8 mouse cellular contexts compared by ENCODE assay signal in genomic region chr6:54972111-54972928, GRCm38 (mm10). TPM values are rescaled to one million over a fixed set of nuclear protein-coding genes. Genes with fewer than 3 reads are reported as not detected.
DNase-seq lines count a peak whose midpoint lies in the region; ATAC-seq and TF ChIP-seq lines count a peak whose summit lies in the region.

Gene Nod1 (minus strand): TSS chr6:54972612.

- DNase-seq in G1E (ENCODE audit: low spot score) = peak; percentile 35
- DNase-seq in cerebellum, postnatal 10 days = peak; percentile 64 to 71
- peak; percentile 15 to 39 for DNase-seq in frontal cortex, postnatal 25 days (ENCODE audit: low spot score in 2 of 2)
- peak; percentile 46 to 71 for DNase-seq in layer of hippocampus, postnatal 10 days (ENCODE audit: low spot score in 2 of 2)
- peak; percentile 93 for DNase-seq in lung, postnatal 10 days
- DNase-seq in ovary, postnatal 14 days (ENCODE audit: low spot score) = peak; percentile 66
- DNase-seq in thymus, postnatal 14 days = peak; percentile 72

- WGBS in hindbrain, embryonic 12.5 days = 2% methylated on average over 52 of the region's 53 CpGs

- H3K4me2 ChIP-seq in hindbrain, embryonic 12.5 days (replicated peaks) = peak within 1 kb of the TSS; percentile 83

- H3K4me1 ChIP-seq in G1E (ENCODE audit: insufficient read depth, low read depth, low read length) = peaks cover 12% of the 10 kb centered on the region
- H3K4me1 ChIP-seq in hindbrain, embryonic 12.5 days = 0 out of 2 replicates have a peak, but pooled peaks cover 2% of the 10 kb centered on the region

- H3K4me3 ChIP-seq in G1E (ENCODE audit: low read depth, low read length) = peak within 1 kb of the TSS; percentile 74
- peak within 1 kb of the TSS; percentile 48 for H3K4me3 ChIP-seq in hindbrain, embryonic 12.5 days

- H3K27ac ChIP-seq in hindbrain, embryonic 12.5 days = no peak within 1 kb of the TSS

- H3K9me3 ChIP-seq in G1E (replicated peaks) = no peaks in the 10 kb centered on the region
- H3K9me3 ChIP-seq in hindbrain, embryonic 12.5 days (replicated peaks) = no peaks in the 10 kb centered on the region

- peak within 1 kb of the TSS; percentile 57 for H3K9ac ChIP-seq in hindbrain, embryonic 12.5 days

- no peak for TF ChIP-seq CTCF in G1E (IDR thresholded peaks at IDR 0.05; ENCODE audit: low read depth, low read length)

- H3K36me3 ChIP-seq in G1E (replicated peaks) = no peaks in the 10 kb centered on the region
- H3K36me3 ChIP-seq in hindbrain, embryonic 12.5 days = no peaks in the 10 kb centered on the region

- ATAC-seq in G1E (ENCODE audit: extremely low read depth, insufficient number of reproducible peaks, low FRiP score, poor library complexity, severe bottlenecking) = peak; percentile 15; the same call in 1 of the 2 replicates
- ATAC-seq in hindbrain, embryonic 12.5 days (ENCODE audit: low FRiP score) = peak; percentile 82

- H3K27me3 ChIP-seq in G1E (ENCODE audit: insufficient read depth, low read length) = peaks cover 38% of the 10 kb centered on the region
- peaks cover 19% of the 10 kb centered on the region for H3K27me3 ChIP-seq in hindbrain, embryonic 12.5 days

RNA-seq across cellular contexts. Expression of gene Nod1, which starts in this region (rescaled TPM):
- total RNA-seq in G1E (2014; fragmentation: Nextera tagmentation) (not detected in 2 replicates), G1E (2017) (0.06 and 0.11 TPM in 2 replicates)
- polyA plus RNA-seq in G1E (2012) = 0.03 and 0.04 TPM in 2 replicates
- polyA plus RNA-seq in hindbrain, embryonic 12.5 days (2016; fragmentation: Nextera tagmentation; extraction: Ambion mirVana) = 4.8 and 5.1 TPM in 2 replicates
- 1 to 10 TPM; 3.1 to 4.1 TPM for total RNA-seq in layer of hippocampus, postnatal 10 days (2021)

Comparison
In these comparisons a context has a peak if more than half of its experiments do, and no peak if none do; other contexts are left out.
1. Peak in DNase-seq, ATAC-seq and H3K4me3 ChIP-seq in G1E; RNA of the gene not detected or under 1 TPM.
2. DNase-seq: peak in every context shown above with its lines; median percentile 93 in lung, postnatal 10 days; 72 in thymus, postnatal 14 days; 68 in cerebellum, postnatal 10 days; 66 in ovary, postnatal 14 days; 58 in layer of hippocampus, postnatal 10 days; 35 in G1E; 27 in frontal cortex, postnatal 25 days.